Mouse (Mus musculus) T-helper 17 cell (primary cell): ENCODE measurements around the gene Vsnl1.

Experiments used
- in situ Hi-C, 2 experiments: fragments of 300-600 bp; cut with MboI, MseI; formaldehyde crosslinking; loops; 1 replicate in 1 of 2; 2 replicates in 1 of 2; pipeline ENCODE4 v1.15.1; 2025; ENCODE audit warnings: high pct_unique_total_duplicates in 2 of 2

Gene Vsnl1

DNA sequence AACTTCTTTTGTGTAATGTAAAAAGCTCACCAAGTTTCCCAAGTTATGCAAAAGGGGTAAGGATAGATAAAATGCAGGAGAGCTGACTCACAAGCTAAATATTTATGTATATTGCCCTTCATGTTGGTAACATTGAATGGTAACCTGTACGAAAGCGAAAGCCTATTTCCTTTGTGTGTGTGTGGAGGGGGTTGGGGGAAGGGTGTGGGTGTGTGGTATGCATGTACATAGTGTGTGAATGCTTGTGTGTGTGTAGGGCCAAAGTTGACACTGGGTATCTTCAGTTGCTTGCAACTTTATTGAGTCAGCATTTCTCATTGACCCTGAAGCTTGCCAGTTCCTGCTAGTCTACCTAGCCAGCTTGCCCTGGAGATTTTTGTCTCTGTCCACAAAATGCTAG is 154.8 kb downstream of the Vsnl1 start:
- in situ Hi-C loops, result no loop called here

DNA sequence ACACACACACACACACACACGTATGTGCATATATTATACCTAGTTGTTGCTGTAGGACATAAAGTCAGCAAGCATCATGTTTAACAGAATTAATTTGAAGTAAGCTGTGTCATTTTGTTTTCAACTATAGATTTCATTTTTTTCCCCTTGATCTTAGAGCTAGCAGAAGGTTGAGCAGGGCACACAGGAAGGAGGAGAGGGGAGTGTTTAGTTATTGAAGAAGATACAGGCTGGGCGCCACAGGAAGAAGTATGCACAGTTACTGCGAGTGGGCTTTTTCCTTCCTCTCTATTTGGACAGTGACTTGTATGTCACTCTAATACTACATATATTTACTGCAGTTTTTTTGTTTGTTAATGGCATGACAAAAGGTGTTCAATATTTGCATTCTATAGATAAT is 156.5 kb downstream of the Vsnl1 start:
- in situ Hi-C loops, result no loop called here

DNA sequence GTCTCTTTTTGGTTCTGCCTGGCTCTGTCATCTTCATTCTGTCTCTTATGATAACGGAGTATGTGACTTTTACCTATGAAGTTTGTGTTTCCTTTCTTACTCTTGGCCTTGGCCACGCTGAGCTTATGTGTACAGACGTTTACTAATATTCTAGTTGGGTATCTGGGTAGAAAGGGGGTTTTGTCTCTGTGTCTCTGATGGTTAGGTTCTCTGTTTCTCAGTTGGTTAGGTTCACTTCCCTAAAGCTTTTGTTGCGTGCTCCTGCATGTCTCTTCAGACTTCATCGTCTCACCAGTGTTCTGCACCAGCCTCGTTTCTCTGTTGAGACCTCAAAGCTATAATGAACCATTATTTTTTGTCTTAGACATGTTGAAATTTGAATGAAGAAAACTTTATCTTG is 159.2 kb downstream of the Vsnl1 start:
- in situ Hi-C loops, result no loop called here

DNA sequence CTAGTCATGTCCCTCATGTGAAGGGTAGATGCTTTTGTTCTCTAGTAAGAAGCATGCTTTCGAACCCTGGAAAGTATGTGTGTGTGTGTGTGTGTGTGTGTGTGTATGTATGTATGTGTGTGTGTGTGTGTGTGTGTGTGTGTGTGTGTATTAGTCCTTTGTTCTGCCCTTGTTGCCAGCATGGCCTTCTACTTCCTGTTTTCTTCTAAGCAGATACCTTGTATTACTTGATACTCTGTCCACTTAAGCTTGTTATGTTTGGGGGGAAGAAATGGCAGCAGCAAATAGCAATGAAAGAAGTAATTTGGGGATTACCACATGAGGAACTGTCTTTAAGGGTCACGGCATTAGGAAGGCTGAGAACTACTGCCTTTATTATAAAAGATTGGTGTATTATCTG is 159.8 kb downstream of the Vsnl1 start:
- in situ Hi-C loops, result no loop called here
